Mouse (Mus musculus) lung, embryonic 16.5 days (tissue): ENCODE data around the gene Avpr1b. TPM values are rescaled to one million over a fixed set of nuclear protein-coding genes. Genes with fewer than 3 reads are reported as not detected.

Experiments used
- ATAC-seq: fragments of 200-750 bp; cut with Nextera tagmentation; 2 replicates; pipeline ENCODE4 v1.8.0; 2017; ENCODE audit warnings: low read depth, mild to moderate bottlenecking, moderate library complexity
- H3K27ac ChIP-seq: fragments of 300-500 bp; sonication (generic); 2 replicates; pipeline ENCODE4 v1.5.1; 2014; ENCODE audit warnings: mild to moderate bottlenecking, control low read depth, low read length
- H3K27me3 ChIP-seq: fragments of 300-500 bp; sonication (generic); 2 replicates; pipeline ENCODE4 v1.6.1; 2014; ENCODE audit warnings: low read depth, low read length, mixed read lengths; ENCODE audit not compliant: control insufficient read depth, insufficient read depth
- H3K36me3 ChIP-seq: fragments of 300-500 bp; sonication (generic); 2 replicates; pipeline ENCODE4 v1.6.1; 2014; ENCODE audit warnings: low read length; ENCODE audit not compliant: control insufficient read depth, insufficient read depth
- H3K4me1 ChIP-seq: fragments of 300-500 bp; sonication (generic); replicated peaks from 2 replicates; pipeline ENCODE4 v1.6.1; 2014; ENCODE audit warnings: low read length, mixed read lengths; ENCODE audit not compliant: control insufficient read depth, insufficient read depth
- H3K4me2 ChIP-seq: fragments of 300-500 bp; sonication (generic); 2 replicates; pipeline ENCODE4 v1.6.1; 2014; ENCODE audit warnings: low read depth, low read length, control low read depth
- H3K4me3 ChIP-seq: fragments of 300-500 bp; sonication (generic); 2 replicates; pipeline ENCODE4 v1.5.1; 2014; ENCODE audit warnings: mild to moderate bottlenecking, low read length, control low read depth
- H3K9ac ChIP-seq: fragments of 300-500 bp; sonication (generic); 2 replicates; pipeline ENCODE4 v1.6.1; 2014; ENCODE audit warnings: low read length, control low read depth
- H3K9me3 ChIP-seq: fragments of 300-500 bp; sonication (generic); 2 replicates; pipeline ENCODE4 v1.6.1; 2016; ENCODE audit warnings: low read length; ENCODE audit not compliant: control insufficient read depth
- WGBS: fragments of 180-500 bp; shearing (Covaris S2); extraction: QIAGEN DNeasy Blood & Tissue Kit; methylation state at CpG from one replicate; pipeline ENCODE4 v1.1.7; 2014; 5-methylcytosine and 5-hydroxymethylcytosine counted together
- polyA plus RNA-seq: library from polyadenylated mRNA; unstranded; fragments of >200 nt; fragmentation: Nextera tagmentation; extraction: Ambion mirVana; gene quantifications from 2 replicates; pipeline ENCODE4 v1.2.1, GENCODE M21; 2015

Gene Avpr1b
- polyA plus RNA-seq, 1 experiment from 2014 or later: not detected

DNA sequence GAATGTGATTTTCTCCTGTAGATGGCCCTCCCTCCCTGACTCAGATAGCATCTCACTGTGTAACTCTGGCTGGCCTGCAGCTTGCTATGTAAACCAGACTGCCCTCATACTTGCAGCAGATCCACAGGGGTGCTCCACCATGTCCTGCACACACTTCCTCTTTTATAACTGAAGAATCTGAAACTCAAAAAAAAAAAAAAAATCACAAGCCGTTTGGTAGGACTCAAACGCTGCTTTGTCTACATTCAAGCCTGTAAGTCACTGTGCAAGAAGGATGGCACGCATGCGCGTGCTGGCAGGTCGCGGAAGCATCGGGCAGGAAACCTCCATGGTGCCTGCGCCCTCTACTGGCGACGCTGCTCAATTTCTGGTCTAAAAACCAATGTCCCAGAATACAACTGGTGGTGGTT lies 58.9 kb downstream of the Avpr1b start:
- peaks cover 4% of the 10 kb centered on the region; the same call in 1 of the 2 replicates for H3K4me1 ChIP-seq
- H3K4me3 ChIP-seq: no peak overlapping the region
- H3K27ac ChIP-seq: no peak overlapping the region
- no peaks in the 10 kb centered on the region for H3K9me3 ChIP-seq
- H3K27me3 ChIP-seq: no peaks in the 10 kb centered on the region
- H3K36me3 ChIP-seq: no peaks in the 10 kb centered on the region
- WGBS: 0% methylated on average over 11 of the region's 11 CpGs
- peak overlapping the region; percentile 42 for H3K9ac ChIP-seq
- peak overlapping the region; percentile 46 for H3K4me2 ChIP-seq
- peak; percentile 76 for ATAC-seq

DNA sequence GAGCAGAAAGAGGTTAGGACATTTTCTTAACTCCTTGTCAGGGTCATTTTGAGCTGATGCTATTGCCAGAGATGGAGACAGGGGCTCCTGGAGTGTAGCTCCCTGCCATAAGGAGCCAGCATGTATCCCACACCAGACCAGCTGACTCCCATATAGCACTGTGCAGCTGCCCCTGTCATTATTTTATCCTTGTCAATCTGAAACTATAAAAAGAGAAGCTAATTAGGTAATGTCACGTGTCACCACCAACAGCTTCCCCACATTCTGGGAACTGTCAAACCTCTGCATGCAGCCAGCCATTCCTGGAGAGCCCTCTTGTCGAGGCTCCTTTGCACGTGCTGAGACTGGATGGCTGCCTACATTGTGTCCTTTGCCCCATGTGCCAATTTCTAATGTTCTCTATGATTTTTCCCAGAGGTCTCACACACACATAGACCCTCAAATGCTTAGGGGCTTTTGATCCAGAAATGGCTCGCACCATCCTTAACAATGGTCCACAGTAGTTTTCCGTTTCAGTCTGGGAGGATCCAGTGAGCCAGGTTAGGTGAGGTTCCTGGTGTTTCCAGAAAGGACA lies 60.6 kb downstream of the Avpr1b start:
- Histone ChIP-seq H3K4me1 (peaks cover 4% of the 10 kb centered on the region; the same call in 1 of the 2 replicates), H3K4me3 (no peak overlapping the region), H3K9ac (no peak overlapping the region), H3K4me2 (no peak overlapping the region), H3K27me3 (no peaks in the 10 kb centered on the region), H3K9me3 (no peaks in the 10 kb centered on the region), H3K36me3 (no peaks in the 10 kb centered on the region), H3K27ac (no peak overlapping the region)
- ATAC-seq: no peak
- WGBS: 75% methylated on average over 5 of the region's 5 CpGs

DNA sequence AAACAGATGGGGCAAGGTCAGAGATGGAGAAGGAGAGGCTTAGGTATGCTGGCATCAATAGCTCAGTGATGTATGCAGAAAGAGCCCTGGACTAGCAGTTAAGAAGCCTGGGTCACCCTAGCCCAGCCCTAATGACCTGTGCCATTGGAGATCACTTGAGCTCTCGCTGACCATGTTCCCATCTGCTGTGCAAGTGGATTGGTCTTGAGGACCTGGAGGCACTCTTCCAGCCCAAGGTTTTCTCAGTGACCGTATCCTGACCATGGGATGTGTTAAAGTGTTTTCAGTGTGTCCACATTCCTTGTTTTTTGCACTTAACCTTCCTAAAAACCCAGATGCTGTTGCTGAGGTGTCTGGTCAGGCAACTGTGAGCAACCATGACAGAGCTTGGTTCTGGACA lies 61.2 kb downstream of the Avpr1b start:
- H3K27me3 ChIP-seq: no peaks in the 10 kb centered on the region
- ATAC-seq: no peak
- H3K4me1 ChIP-seq: peaks cover 4% of the 10 kb centered on the region; the same call in 1 of the 2 replicates
- no peaks in the 10 kb centered on the region for H3K36me3 ChIP-seq
- no peak overlapping the region for H3K4me2 ChIP-seq
- no peak overlapping the region for H3K9ac ChIP-seq
- H3K27ac ChIP-seq: no peak overlapping the region
- no peak overlapping the region for H3K4me3 ChIP-seq
- H3K9me3 ChIP-seq: no peaks in the 10 kb centered on the region
- WGBS: 73% methylated on average over 2 of the region's 2 CpGs

DNA sequence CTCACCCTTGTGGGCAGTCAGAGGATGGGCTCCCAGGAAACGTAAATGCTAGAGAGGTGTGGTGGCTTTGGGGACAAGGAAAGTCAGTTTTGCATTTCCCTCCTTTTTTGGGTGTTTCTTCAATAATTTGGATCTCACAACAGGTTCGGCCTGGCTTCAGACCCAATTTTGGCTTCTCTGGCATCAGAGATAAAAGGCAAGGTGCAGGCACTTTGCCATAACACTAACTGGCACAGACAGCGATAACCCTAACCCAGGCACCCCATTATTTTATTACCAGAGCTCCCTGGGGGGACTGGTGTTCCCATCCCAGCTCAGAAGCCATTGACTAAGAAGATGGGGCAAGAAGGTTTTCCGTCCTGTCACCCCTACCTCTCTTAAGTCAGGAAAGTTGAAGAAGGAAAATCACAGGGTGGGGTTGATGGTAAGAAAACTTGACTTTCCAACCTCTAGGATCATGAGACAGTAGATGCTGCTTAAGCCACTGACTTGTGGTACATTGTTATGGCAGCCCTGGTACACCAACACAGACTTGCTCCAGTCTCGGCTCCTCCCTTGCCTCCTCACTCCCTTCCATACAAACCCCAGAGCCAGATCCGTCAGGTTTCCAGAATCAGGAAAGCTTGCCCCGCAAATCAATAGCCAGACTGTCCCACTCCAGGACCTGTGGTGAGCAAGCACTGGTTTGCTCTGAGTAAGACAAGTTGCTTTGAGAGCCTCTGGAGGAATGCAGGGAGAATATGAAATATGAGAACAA lies 61.9 kb downstream of the Avpr1b start:
- ATAC-seq: no peak
- Histone ChIP-seq H3K9ac (no peak overlapping the region), H3K4me3 (no peak overlapping the region), H3K27ac (no peak overlapping the region), H3K4me2 (no peak overlapping the region), H3K36me3 (no peaks in the 10 kb centered on the region), H3K27me3 (no peaks in the 10 kb centered on the region), H3K4me1 (peaks cover 4% of the 10 kb centered on the region; the same call in 1 of the 2 replicates), H3K9me3 (no peaks in the 10 kb centered on the region)
- 61% methylated on average over 7 of the region's 7 CpGs for WGBS

Other genes with a start within 250 kb of the Avpr1b start
- 13.6 and 16.7 TPM in 2 replicates for gene Srgap2, start 71.9 kb upstream of the Avpr1b start, polyA plus RNA-seq
- gene Fam72a, start 71.3 kb upstream of the Avpr1b start, polyA plus RNA-seq: 2.2 TPM in 2 replicates
- gene Ctse, start 39.1 kb downstream of the Avpr1b start, polyA plus RNA-seq: 0.95 and 1.3 TPM in 2 replicates
- 2.3 and 2.6 TPM in 2 replicates for gene Rab7b, start 89.5 kb downstream of the Avpr1b start, polyA plus RNA-seq
- 8.9 and 10.1 TPM in 2 replicates for gene Slc26a9, start 144.8 kb downstream of the Avpr1b start, polyA plus RNA-seq
- 0.68 and 0.70 TPM in 2 replicates for gene Pm20d1, start 198.1 kb downstream of the Avpr1b start, polyA plus RNA-seq
- 12.6 and 13.7 TPM in 2 replicates for gene Slc41a1, start 228.3 kb downstream of the Avpr1b start, polyA plus RNA-seq